Mouse (Mus musculus) spleen, adult 2 months (tissue): ENCODE data around the gene Ostm1. TPM values are rescaled to one million over a fixed set of nuclear protein-coding genes. Genes with fewer than 3 reads are reported as not detected.

ENCODE experiments used
- DNase-seq, 2 experiments: peaks; one replicate each; pipeline versions ENCODE4 v3.0.0 to v3.0.0-alpha.2; 2012 to 2021; ENCODE audit warnings: low spot score in 2 of 2, low read depth in 1 of 2
- H3K27ac ChIP-seq: fragments of 200-500 bp; 2 replicates; pipeline ENCODE4 v1.5.1; 2012; ENCODE audit warnings: low read length, inconsistent platforms; ENCODE audit not compliant: insufficient read depth
- H3K27me3 ChIP-seq: fragments of 200-500 bp; 2 replicates; pipeline ENCODE4 v1.6.1; 2012; ENCODE audit warnings: mild to moderate bottlenecking, moderate library complexity, low read length, inconsistent platforms; ENCODE audit not compliant: control insufficient read depth, insufficient read depth
- H3K36me3 ChIP-seq: fragments of 200-500 bp; 2 replicates; pipeline ENCODE4 v1.6.1; 2012; ENCODE audit warnings: mild to moderate bottlenecking, low read length, inconsistent platforms; ENCODE audit not compliant: control insufficient read depth, insufficient read depth
- H3K4me1 ChIP-seq: fragments of 200-500 bp; 2 replicates; pipeline ENCODE4 v1.6.1; 2011; ENCODE audit warnings: inconsistent platforms; ENCODE audit not compliant: control insufficient read depth, insufficient read depth, insufficient read length
- H3K4me3 ChIP-seq: fragments of 200-500 bp; 2 replicates; pipeline ENCODE4 v1.5.1; 2011; ENCODE audit warnings: mild to moderate bottlenecking, inconsistent platforms; ENCODE audit not compliant: insufficient read depth, insufficient read length; ENCODE audit errors: extremely low read depth
- CTCF ChIP-seq: fragments of 200-500 bp; IDR thresholded peaks from 2 replicates; pipeline ENCODE4 v1.5.1; 2011; ENCODE audit warnings: mild to moderate bottlenecking, inconsistent platforms; ENCODE audit not compliant: insufficient read depth, insufficient read length, insufficient replicate concordance; ENCODE audit errors: extremely low read depth
- POLR2A ChIP-seq: fragments of 200-500 bp; IDR thresholded peaks from 2 replicates; pipeline ENCODE4 v1.6.1; 2011; ENCODE audit warnings: low read depth, low read length, inconsistent platforms
- WGBS: fragments of 180-500 bp; shearing (Covaris S2); methylation state at CpG from one replicate; pipeline ENCODE4 v1.1.7; 2018; 5-methylcytosine and 5-hydroxymethylcytosine counted together
- polyA plus RNA-seq: library from polyadenylated mRNA; depleted of rRNA; stranded (reverse); fragments of >200 nt; gene quantifications from 2 replicates; pipeline ENCODE4 v1.2.3, GENCODE M21; 2012

Gene Ostm1
- polyA plus RNA-seq, 1 experiment = 16.2 TPM

DNA sequence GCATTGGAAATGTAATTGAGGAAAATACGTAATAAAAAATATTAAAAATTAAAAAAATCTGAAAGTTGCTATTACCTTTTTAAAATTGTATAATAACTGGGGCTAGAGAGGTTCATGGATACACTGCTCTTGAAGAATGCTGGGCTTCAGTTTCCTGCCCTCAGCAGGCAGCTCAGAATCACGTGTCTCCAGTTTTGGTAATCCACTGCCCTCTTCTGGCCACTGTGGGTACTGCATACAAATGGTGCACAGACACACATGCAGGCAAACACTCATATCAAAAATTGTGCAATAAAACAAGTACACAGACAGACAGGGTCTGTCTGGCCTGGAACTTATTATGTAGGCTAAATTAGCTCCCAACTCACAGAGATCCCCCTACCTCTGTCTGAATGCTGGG lies 21.3 kb downstream of the Ostm1 start:
- 66% methylated on average over 2 of the region's 2 CpGs for WGBS
- no peaks in the 10 kb centered on the region for H3K4me1 ChIP-seq
- no peak overlapping the region for H3K27ac ChIP-seq
- DNase-seq = peak in 1 of 2 experiments; percentile 7
- no peak for TF ChIP-seq POLR2A
- TF ChIP-seq CTCF = peak; percentile 18; the same call in 1 of the 2 replicates
- no peaks in the 10 kb centered on the region; the same call in 1 of the 2 replicates for H3K27me3 ChIP-seq
- H3K36me3 ChIP-seq = no peaks in the 10 kb centered on the region
- H3K4me3 ChIP-seq = no peak overlapping the region

DNA sequence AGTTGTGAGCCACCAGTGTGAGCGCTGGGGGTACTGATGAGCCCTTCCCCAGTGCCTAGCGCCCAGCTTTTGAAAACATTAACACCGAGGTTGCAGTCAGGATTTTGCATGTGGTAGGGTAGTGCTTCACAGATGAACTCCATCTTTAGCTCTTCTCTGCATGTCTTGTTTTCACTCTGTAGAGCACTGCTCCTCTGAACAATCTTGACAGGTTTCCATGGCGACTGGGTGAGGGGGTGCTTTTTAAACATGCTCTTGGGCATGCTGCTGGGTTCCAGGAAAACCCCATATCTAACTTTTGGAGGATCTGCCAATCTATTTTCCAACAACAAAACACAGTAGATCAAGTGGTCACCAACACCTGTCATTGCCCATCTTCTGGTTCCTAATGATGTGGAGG lies 23.1 kb downstream of the Ostm1 start:
- H3K36me3 ChIP-seq = no peaks in the 10 kb centered on the region
- no peak overlapping the region for H3K27ac ChIP-seq
- no peak for TF ChIP-seq POLR2A
- no peak for TF ChIP-seq CTCF
- H3K4me1 ChIP-seq = no peaks in the 10 kb centered on the region
- 82% methylated on average over 4 of the region's 4 CpGs for WGBS
- H3K4me3 ChIP-seq = no peak overlapping the region
- H3K27me3 ChIP-seq = no peaks in the 10 kb centered on the region; the same call in 1 of the 2 replicates
- no peak for DNase-seq

DNA sequence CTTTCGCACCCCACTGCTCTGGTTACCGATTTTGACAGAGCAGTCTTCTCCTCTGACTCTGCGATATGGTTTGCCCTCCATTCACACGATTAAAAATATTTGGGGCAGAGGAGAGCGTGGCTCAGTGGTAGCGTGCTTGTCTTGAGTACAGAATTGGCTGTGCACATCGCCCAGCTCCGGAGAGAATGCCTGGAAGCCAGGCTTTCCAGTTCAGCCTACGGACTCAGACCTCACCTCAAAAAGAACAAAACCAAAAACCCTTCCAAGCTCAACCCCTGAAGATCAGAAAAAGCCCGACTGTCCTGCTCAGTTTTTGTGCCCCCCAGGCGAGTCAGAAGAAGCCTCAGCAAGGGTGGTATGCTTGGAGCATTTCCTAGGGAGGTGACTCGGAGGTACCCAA lies 29.5 kb downstream of the Ostm1 start:
- Histone ChIP-seq H3K36me3 (no peaks in the 10 kb centered on the region), H3K27me3 (peaks cover 19% of the 10 kb centered on the region), H3K27ac (no peak overlapping the region), H3K4me3 (no peak overlapping the region), H3K4me1 (no peaks in the 10 kb centered on the region)
- no peak for TF ChIP-seq CTCF
- no peak for TF ChIP-seq POLR2A
- WGBS = 21% methylated on average over 12 of the region's 12 CpGs
- no peak for DNase-seq

DNA sequence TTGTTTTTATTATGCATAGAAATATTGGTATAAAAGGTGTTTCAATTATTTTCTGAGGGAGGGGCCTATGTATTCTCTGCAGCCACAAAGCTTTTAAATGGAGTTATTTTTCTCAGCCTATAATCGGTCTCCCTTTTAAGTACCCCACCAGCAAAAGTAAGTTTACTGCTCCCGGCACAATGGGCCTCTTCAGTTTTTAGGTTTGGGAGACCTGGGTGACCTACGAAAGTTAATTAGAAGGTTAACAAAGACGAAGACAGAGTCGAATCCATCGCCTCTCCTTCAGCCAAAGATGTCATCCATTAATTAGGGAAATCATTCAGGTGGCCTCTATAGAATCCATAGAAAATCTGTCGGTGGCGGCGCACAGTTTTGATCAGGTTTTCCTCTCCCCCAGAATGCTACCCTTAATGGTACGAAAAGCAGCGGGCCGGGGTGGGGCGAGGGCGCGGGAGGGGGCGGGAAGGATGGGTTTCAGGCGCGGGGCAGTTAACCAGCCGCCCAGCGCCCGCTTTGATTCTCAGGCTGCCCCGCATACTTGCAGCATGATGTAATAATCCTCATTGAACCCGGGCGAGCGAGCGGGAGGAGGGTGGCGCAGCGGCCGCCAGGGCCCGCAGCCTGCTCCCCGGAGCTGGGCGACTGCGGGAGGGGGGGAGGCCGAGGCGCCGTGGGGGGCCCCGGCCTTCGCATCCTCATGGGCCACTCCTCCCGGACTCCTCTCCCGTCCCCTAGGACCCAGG lies 30.2 kb downstream of the Ostm1 start:
- Histone ChIP-seq H3K4me3 (no peak overlapping the region), H3K27ac (no peak overlapping the region), H3K4me1 (no peaks in the 10 kb centered on the region), H3K36me3 (no peaks in the 10 kb centered on the region), H3K27me3 (peaks cover 19% of the 10 kb centered on the region)
- WGBS = 5% methylated on average over 40 of the region's 40 CpGs
- TF ChIP-seq POLR2A (no peak), CTCF (no peak)
- DNase-seq = no peak

DNA sequence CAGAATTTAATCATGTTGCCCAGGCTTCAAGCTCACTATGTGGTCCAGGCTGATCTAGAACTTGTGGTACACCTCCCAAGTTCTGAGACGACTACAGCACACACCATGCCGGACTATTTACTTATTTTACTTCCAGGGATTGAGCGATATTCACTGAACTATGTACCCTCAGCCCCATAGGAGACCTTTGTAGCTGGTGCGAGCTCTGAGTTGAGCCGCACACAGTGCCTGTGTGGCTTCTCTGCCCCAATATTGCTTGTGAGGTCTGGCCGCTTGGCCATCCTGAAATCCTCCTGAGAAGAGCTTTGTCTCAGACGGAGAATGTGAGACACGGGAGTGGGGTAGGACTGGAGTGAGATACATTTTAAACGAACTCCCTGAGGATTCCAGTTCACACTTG lies 31.1 kb downstream of the Ostm1 start:
- Histone ChIP-seq H3K4me3 (no peak overlapping the region), H3K27me3 (peaks cover 19% of the 10 kb centered on the region), H3K27ac (no peak overlapping the region), H3K36me3 (no peaks in the 10 kb centered on the region), H3K4me1 (no peaks in the 10 kb centered on the region)
- no peak for TF ChIP-seq POLR2A
- TF ChIP-seq CTCF = no peak
- no peak for DNase-seq
- 18% methylated on average over 9 of the region's 9 CpGs for WGBS

DNA sequence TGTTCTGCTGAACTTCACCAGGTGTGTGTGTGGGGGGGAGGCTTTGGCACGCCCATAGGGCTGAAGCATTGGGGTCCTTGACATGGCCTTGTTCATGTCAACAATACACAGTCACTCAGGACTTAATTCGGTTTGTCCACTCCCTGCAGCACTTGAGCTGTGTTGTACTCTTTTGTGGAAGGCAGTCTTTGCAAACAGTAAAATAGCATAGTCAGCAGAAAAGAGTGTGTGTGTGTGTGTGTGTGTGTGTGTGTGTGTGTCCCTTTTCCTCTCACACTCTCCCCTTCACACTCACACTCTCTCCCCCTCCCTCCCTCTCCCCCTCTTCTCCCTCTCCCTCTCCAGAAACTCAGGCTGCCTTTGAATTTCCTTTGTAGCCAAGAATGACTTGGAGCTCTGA lies 34.7 kb downstream of the Ostm1 start:
- H3K4me3 ChIP-seq = no peak overlapping the region
- H3K27ac ChIP-seq = no peak overlapping the region
- no peaks in the 10 kb centered on the region for H3K36me3 ChIP-seq
- no peaks in the 10 kb centered on the region for H3K4me1 ChIP-seq
- WGBS = 37% methylated on average over 2 of the region's 2 CpGs
- peaks cover 17% of the 10 kb centered on the region for H3K27me3 ChIP-seq
- TF ChIP-seq CTCF (no peak), POLR2A (no peak)
- no peak for DNase-seq

DNA sequence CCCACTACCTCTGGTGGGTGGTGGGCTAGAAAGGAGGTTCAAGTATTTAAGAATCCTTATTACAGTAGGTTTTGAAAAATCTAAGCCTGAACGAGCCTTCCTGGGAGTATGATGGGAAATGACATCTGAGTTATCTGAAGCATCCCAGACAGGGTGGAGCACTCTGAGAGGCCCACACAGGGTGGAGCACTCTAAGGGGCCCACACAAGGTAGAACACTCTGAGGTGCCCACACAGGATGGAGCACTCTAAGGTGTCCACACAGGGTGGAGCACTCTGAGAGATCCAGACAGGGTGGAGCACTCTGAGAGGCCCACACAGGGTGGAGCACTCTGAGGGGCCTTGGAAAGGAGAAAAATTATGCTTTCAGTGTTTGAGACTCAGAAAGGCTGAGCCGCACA lies 42.3 kb downstream of the Ostm1 start:
- no peak overlapping the region for H3K27ac ChIP-seq
- no peak overlapping the region for H3K4me3 ChIP-seq
- no peaks in the 10 kb centered on the region for H3K36me3 ChIP-seq
- no peak for DNase-seq
- no peaks in the 10 kb centered on the region for H3K27me3 ChIP-seq
- 81% methylated on average over 2 of the region's 2 CpGs for WGBS
- no peaks in the 10 kb centered on the region for H3K4me1 ChIP-seq
- no peak for TF ChIP-seq POLR2A
